Mouse (Mus musculus): ENCODE data around the gene Chac1. TPM values are rescaled to one million over a fixed set of nuclear protein-coding genes. Genes with fewer than 3 reads are reported as not detected.
A peak's percentile ranks its signal among the peaks of the same experiment; 100 is the strongest.

Chac1 gene
- total RNA-seq (2015) (0.34 and 0.57 TPM in 2 replicates), total RNA-seq (2017) (0.71 and 1.3 TPM in 2 replicates)

DNA sequence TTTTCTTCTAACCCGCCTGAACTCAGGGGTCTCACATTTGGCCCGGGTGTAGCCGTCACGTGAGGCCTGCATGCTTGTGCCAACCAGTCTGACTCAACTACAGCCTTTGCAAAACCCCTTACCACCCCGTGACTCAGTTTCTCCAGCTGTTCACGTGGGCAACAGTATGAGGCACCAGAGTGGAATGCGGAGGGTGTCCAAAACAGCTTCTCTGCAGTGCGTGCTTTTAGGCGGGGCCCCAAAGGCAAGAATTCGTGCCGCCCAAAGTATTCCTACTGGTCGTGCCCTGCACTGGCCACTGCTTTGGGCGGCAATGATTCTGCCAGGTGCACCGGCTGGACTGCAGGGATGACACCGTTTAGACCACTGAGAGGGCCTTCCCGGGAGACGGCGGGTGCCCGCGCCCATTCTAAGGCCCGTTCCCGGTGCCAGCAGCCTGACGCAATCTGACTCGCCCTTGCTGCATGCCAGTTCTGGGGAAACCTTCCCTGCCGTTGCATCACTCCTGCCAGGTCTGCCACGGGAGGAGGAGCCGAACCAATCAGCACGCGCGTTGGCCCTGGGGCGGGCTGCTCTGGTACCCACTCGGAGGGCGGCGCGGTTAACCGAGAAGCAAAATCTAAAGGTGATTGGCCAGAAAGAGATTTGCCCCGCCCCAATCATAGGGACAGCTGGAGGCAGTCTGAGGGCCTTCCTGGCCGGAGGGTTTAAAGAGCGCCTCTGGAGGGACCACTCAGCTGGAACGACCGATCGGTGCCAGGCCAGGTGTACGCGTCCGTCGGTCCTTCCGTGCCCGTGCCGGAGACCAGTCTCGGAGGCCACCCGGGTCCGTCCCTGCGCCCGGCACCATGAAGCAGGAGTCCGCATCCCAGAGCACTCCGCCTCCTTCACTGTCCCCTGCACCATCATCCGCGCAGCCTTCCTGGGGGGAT, at the start of gene Chac1:
TSS of gene Chac1 (plus strand) at position 675 of the 932 bp plus-strand sequence.
- peak; percentile 99 for ATAC-seq (replicated peaks; ENCODE audit: poor library complexity)

DNA sequence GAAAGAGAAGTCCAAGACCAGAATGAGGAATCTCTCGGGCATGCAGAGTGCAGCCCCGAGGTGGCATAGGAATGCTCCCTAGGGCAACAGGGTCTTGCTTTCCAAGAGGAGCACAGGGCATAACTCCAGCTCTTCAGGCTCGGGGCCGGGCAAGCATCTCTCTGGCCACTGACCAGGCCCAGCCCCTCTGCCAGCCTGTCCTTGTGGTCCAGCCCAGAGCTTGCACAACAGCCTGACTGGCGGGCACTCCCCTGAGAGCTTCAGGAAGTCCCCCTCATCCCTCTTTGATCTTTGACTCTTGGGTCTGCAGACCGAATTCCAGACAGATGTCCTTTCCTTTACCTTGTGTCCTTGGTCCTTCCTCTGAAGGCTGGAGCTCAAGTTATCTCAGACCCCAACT, 48.2 kb upstream of the Chac1 start:
- ATAC-seq (replicated peaks; ENCODE audit: poor library complexity) = no peak

DNA sequence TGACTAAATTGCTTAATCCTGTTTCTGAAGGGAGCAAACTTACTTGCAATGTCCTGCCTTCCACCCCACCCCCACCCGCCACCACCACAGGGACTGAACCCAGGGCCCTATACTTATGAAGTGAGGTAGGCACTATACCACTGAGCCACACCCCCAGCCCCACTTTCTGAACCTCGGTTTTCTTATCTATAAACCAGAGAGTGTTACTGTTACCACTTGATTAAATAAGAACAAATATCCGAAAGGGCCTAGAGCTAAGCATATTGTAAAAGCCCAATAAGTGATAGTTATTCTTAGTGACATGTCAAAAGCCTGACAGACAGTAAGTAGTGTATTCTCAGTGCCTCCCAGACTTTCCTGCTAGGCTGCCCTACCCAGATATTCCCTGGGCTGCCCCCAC, 46.6 kb upstream of the Chac1 start:
- ATAC-seq (replicated peaks; ENCODE audit: poor library complexity) = peak; percentile 43

- 0 out of 2 replicates have a peak, but pooled peaks have one; percentile 0 for ATAC-seq (replicated peaks; ENCODE audit: poor library complexity)
Measured at GRCm38 (mm10) chr2:119304798-119305208, 46.2 kb upstream of the Chac1 start.

DNA sequence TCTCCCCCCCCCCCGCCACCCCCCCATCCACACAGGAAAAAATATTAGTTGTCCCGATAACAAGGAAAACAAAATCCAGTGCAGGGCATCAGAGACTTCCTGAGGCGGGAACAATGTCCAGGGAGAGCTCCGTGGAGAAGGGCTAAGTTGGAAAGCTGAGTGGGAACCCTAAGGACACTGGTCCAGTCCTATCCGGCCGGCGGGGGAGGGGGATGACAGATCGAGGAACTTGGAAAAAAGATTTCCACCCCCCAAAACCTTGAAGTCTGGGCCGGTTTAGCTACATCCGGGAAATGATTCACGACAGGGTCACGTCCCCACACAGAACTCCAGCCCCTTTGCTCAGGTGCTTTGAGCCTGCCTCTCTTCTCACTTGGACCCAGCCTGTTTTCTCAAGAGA, 39.5 kb upstream of the Chac1 start:
- ATAC-seq (replicated peaks; ENCODE audit: poor library complexity) = no peak

DNA sequence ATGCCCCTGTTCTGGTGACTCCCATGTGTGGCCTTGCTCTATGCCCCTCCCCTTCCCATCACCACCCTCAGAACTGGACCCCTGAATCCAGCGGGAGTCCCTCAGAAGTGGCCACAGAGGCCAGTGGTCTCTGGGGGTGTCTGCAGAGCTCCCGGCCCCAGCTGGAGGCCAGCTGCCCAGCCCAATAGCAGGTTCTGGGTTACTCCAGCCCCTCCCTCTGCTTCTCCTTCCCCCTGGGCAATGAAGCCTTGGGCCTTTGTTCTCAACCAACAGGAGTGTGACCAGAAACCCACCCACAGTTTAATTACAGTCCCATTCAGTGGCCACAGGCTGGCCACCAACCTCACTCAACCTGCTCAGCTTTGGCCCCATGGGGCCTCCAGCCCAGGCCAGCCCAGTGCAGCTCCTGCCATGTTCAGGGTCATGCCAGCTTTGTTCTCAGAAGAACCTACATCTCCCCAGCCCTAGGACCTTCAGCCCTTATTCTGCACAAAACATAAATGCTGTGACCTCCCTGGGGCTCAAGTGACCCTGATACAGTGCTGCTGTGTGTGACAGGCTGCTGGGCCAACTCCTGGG, 38.6 kb upstream of the Chac1 start:
- ATAC-seq (replicated peaks; ENCODE audit: poor library complexity) = no peak

DNA sequence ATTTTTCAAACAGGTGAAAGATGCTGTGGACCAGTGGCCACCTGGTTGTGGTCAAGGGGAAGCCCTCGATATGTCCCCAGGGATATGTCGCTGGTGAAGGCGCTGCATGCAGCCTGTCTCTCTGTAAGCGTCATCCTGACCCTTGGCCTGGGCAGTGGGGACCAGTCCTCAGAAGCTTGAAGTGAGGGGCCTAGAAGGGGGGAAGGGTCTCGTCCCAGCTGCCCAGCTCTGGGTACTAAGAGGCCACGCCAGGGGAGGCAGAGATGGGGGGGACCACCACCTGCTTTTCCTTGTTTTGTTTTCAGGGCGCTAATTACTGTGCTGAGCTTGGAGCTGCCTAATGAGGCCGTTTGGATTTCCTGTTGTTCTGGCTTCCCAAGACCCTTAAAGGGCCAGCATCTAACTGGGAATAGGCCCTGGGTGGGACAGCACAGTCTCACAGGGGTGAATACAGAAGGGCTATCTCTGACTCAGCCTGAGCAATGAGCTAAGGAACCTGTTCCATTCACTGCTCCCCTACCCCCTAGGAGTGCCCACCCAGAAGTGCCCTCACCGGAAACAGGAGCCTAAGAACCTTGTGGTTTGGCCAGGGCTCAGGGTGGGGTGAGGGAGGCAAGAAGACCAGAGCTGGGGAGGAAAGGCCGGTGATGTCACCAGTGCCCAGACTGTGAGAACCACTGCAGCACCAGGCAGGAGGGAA, 37.1 kb upstream of the Chac1 start:
- ATAC-seq (replicated peaks; ENCODE audit: poor library complexity) = no peak

GRCm38 (mm10) chr2:119314742-119315310, 36.2 kb upstream of the Chac1 start:
- ATAC-seq (replicated peaks; ENCODE audit: poor library complexity) = no peak

DNA sequence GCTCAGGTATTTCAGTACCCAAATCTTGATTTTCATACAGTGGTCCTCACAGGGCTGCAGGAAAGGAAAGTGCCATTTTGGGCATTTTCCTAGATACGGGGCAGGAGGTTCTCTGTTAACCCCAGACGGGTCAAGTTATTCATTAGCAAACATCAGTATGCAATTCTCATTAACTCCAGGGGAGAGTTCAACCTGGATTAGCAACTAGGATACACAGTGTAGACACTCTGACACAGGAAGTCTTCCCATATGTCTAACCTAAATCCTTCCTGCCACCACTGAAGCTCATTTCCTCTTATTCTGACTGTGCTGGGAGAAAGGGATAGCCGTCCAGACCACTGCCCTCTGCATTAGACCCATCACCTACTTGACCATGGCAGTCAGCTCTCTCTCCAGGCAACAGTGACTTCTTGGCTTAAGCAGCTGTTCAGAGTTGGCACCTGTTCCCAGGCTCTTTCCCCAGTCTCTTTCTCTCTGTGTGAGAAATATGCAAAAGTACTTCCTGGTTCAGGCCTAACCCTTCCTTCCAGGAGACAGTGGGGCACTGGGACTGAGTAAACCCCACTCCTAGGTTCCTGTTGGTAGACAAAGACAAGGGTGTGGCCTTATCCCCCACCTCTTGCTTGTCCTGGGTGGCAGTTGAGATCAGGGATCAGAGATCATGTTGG, 32.9 kb upstream of the Chac1 start:
- no peak for ATAC-seq (replicated peaks; ENCODE audit: poor library complexity)

- ATAC-seq (replicated peaks; ENCODE audit: poor library complexity) = peak; percentile 63
Measured at GRCm38 (mm10) chr2:119320571-119320970, 30.5 kb upstream of the Chac1 start.

GRCm38 (mm10) chr2:119321771-119322586, 29.1 kb upstream of the Chac1 start:
- no peak for ATAC-seq (replicated peaks; ENCODE audit: poor library complexity)

GRCm38 (mm10) chr2:119322587-119323300, 28.3 kb upstream of the Chac1 start:
- ATAC-seq (replicated peaks; ENCODE audit: poor library complexity) = peak; percentile 37

DNA sequence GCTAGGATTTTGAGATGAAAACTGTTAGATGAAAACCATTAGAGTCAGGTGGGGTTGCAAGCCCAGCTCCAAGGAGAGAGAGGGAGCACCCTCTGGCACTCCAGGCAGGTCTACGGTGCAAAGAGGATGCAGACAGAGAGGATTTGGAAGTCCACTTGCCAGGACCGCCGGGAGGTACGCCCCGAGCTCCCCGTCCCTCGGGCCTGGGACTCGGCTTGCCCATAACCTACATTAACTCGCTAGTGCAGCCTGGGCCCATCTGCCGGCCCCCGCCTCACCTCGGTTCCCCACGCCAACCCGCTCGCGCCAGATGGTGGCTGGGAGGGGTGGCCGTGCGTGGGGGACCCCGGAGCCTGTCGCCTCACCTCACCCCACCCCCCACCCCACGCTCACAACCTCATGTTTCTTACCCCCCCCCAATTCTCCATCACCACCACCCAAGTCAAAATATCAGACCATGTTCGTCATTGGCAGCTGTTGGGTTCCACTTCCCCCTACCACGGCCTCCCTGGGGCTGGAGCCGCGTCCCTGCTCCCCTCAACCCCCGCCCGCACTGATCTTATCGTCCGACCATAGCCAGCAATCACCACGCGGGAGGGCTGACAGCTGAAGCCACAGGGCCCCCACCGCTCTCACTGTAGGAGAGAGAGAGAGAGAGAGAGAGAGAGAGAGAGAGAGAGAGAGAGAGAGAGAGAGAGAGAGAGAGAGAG, 27.0 kb upstream of the Chac1 start:
- ATAC-seq (replicated peaks; ENCODE audit: poor library complexity) = peak; percentile 25; the same call in 1 of the 2 replicates

- ATAC-seq (replicated peaks; ENCODE audit: poor library complexity) = no peak
Measured at GRCm38 (mm10) chr2:119324576-119325318, 26.3 kb upstream of the Chac1 start.

DNA sequence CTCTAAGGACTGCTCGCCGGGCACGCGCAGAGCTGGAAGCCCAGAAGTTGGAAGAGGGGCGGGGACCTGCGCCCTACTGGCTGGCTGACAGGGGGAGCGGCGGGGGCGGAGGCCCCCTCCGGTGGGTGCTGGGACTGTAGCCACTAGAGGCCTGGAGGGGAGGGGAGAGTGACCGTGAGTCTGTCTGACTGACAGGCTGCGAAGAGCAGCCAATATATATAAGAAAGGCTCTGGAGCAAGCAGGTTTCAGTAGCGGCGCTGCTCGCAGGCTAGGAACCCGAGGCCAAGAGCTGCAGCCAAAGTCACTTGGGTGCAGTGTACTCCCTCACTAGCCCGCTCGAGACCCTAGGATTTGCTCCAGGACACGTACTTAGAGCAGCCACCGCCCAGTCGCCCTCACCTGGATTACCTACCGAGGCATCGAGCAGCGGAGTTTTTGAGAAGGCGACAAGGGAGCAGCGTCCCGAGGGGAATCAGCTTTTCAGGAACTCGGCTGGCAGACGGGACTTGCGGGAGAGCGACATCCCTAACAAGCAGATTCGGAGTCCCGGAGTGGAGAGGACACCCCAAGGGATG, 25.4 kb upstream of the Chac1 start, which contains the start of gene Dll4:
TSS of gene Dll4 (plus strand) at position 217 of the 576 bp plus-strand sequence.
- peak; percentile 26 for ATAC-seq (replicated peaks; ENCODE audit: poor library complexity)

DNA sequence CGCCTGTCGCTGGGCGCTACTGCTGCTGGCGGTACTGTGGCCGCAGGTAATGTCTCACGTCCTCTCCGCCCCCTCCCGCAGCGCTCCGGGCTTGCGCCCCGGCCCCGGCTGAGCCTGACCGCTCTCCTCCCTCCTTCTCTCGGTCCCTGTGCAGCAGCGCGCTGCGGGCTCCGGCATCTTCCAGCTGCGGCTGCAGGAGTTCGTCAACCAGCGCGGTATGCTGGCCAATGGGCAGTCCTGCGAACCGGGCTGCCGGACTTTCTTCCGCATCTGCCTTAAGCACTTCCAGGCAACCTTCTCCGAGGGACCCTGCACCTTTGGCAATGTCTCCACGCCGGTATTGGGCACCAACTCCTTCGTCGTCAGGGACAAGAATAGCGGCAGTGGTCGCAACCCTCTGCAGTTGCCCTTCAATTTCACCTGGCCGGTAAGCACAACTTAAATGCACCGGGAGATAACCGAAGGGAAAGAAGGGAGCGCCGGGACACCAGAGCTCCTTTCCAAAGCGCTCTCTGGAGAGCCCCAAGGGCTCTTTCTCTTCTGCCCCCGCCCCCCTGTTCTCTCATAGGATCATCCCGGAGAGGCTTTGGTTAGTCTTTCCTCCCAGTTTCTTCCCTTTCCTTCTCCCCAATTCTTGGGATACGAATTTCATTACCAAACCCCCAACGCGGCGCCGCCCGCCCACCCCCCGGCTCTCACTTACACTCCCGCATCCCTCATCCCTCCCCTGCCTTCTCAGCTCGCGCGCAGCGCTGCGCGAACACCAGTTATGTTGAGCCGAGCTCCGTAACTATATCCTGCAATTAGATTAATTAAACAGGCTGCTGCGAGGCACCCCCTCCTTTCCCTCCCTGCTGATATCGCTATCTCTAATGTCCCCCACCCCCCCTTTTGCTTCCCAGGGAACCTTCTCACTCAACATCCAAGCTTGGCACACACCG, 24.6 kb upstream of the Chac1 start:
- ATAC-seq (replicated peaks; ENCODE audit: poor library complexity) = no peak

All from megakaryocyte progenitor cell, adult 5-6 weeks (primary cell).